Mouse (Mus musculus): ENCODE measurements at regions not wholly inside any gene's neighbourhood (a gene's known extent, or its start where the extent isn't known, plus 50 kb on each side); places are given as distances from the start of the nearest gene placed in this dataset.

DNA sequence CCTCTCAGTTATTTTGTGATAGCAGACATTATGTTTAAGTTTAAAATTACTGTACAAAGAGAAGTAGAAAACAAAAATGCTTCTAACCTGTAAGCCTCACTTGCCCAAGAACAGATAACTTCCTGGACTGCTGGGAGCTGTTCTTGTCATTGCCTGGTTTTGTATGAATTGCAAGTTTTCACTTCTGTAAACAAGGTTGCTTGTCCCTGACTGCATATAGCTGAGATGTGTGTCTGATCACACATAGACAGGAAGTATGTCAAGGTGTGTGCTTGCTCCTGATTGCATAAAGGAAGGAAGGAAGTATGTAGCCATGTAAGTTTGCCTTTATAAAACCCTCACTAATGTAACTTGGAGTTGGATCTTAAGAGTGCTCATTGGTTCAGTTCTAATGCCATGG, 118.5 kb upstream of the Xrcc4 start:
- H3K36me3 ChIP-seq, result no peaks in the 10 kb centered on the region
- H3K4me3 ChIP-seq (replicated peaks), result no peak overlapping the region
- H3K27ac ChIP-seq, result no peak overlapping the region
- no peaks in the 10 kb centered on the region for H3K27me3 ChIP-seq
- H3K4me2 ChIP-seq, result no peak overlapping the region
- no peak for ATAC-seq (ENCODE audit: insufficient number of reproducible peaks, insufficient read depth, low FRiP score, low TSS enrichment, low read depth)
- no peaks in the 10 kb centered on the region for H3K4me1 ChIP-seq (replicated peaks)
- no peaks in the 10 kb centered on the region for H3K9me3 ChIP-seq
- no peak overlapping the region for H3K9ac ChIP-seq (replicated peaks)
